Mouse (Mus musculus) liver, embryonic 16.5 days (tissue): ENCODE results near the gene Ifna13. TPM values are rescaled to one million over a fixed set of nuclear protein-coding genes. Genes with fewer than 3 reads are reported as not detected.

Experiments
- ATAC-seq: fragments of 200-750 bp; cut with Nextera tagmentation; 2 replicates; pipeline ENCODE4 v1.8.0; 2017; ENCODE audit warnings: low read depth, mild to moderate bottlenecking, moderate number of reproducible peaks, moderate library complexity
- H3K27ac ChIP-seq: fragments of 300-500 bp; sonication (generic); 2 replicates; pipeline ENCODE4 v1.5.1; 2014; ENCODE audit warnings: mild to moderate bottlenecking, low read length
- H3K27me3 ChIP-seq: fragments of 300-500 bp; sonication (generic); 2 replicates; pipeline ENCODE4 v1.6.1; 2014; ENCODE audit warnings: low read depth, low read length, mixed read lengths; ENCODE audit not compliant: control insufficient read depth, insufficient read depth
- H3K36me3 ChIP-seq: fragments of 300-500 bp; sonication (generic); 2 replicates; pipeline ENCODE4 v1.6.1; 2014; ENCODE audit warnings: mild to moderate bottlenecking; ENCODE audit not compliant: control insufficient read depth, insufficient read depth
- H3K4me1 ChIP-seq: fragments of 300-500 bp; sonication (generic); 2 replicates; pipeline ENCODE4 v1.6.1; 2014; ENCODE audit warnings: low read depth, low read length, mixed read lengths; ENCODE audit not compliant: control insufficient read depth
- H3K4me2 ChIP-seq: fragments of 300-500 bp; sonication (generic); 2 replicates; pipeline ENCODE4 v1.6.1; 2014; ENCODE audit warnings: low read depth, low read length, mixed read lengths
- H3K4me3 ChIP-seq: fragments of 300-500 bp; sonication (generic); 2 replicates; pipeline ENCODE4 v1.5.1; 2014; ENCODE audit warnings: low read depth, mild to moderate bottlenecking, low read length
- H3K9ac ChIP-seq: fragments of 300-500 bp; sonication (generic); 2 replicates; pipeline ENCODE4 v1.6.1; 2014; ENCODE audit warnings: low read depth, low read length
- H3K9me3 ChIP-seq: fragments of 300-500 bp; sonication (generic); replicated peaks from 2 replicates; pipeline ENCODE4 v1.6.1; 2016; ENCODE audit warnings: low read length; ENCODE audit not compliant: control insufficient read depth
- WGBS: fragments of 180-500 bp; shearing (Covaris S2); extraction: QIAGEN DNeasy Blood & Tissue Kit; methylation state at CpG from one replicate; pipeline ENCODE4 v1.1.7; 2014; ENCODE audit not compliant: insufficient replicate concordance; 5-methylcytosine and 5-hydroxymethylcytosine counted together
- polyA plus RNA-seq: library from polyadenylated mRNA; unstranded; fragments of >200 nt; fragmentation: Nextera tagmentation; extraction: Ambion mirVana; gene quantifications from 2 replicates; pipeline ENCODE4 v1.2.1, GENCODE M21; 2015

Ifna13 gene
- polyA plus RNA-seq, 1 experiment from 2014 or later, result not detected

DNA sequence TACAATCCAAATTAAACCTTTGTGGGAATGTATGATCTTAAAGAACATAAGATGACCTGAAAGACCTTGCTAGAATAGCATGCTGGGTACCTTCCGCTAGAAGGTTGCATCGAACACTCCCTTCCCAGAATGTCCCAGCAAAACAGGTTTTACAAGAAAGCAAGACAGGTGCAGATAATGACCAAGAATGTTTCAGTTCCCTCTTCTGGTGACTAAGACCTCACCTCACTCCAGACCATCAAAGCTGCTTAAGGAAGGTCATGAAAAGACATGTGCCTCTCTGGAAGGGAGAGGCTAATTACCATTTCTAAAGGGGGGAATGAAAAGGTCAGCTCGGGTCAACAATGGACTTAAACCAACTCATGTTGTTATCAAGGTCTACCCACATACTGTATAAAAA is 9.4 kb upstream of the Ifna13 start:
- Histone ChIP-seq H3K4me2 (no peak overlapping the region), H3K36me3 (no peaks in the 10 kb centered on the region), H3K9me3 (no peaks in the 10 kb centered on the region), H3K4me3 (no peak overlapping the region), H3K9ac (no peak overlapping the region), H3K4me1 (no peaks in the 10 kb centered on the region), H3K27ac (no peak overlapping the region), H3K27me3 (no peaks in the 10 kb centered on the region)
- no peak for ATAC-seq
- 56% methylated on average over 3 of the region's 3 CpGs for WGBS

DNA sequence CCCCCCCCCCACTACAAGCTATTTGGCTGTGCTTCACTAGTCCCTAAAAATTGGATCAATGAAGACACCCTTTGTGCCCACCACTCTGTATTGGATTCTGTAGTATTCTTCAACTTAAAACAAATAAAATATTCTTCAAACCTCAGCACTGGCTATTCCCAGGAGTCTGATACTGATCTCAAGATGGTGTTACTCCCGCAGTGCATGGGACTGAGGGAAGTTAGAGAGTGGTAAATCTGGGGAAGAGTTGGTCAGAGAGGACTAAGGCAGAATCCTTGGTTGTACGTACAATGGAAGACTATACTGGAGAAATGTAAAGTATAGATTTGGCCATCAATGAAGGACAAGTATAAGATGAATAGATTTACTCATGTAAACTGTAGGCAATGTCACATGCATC is 1.7 kb downstream of the Ifna13 start:
- no peak for ATAC-seq
- H3K9ac ChIP-seq, result no peak overlapping the region
- no peaks in the 10 kb centered on the region for H3K27me3 ChIP-seq
- H3K4me3 ChIP-seq, result no peak overlapping the region
- H3K4me1 ChIP-seq, result no peaks in the 10 kb centered on the region
- 24% methylated on average over 2 of the region's 2 CpGs for WGBS
- H3K27ac ChIP-seq, result no peak overlapping the region
- no peaks in the 10 kb centered on the region for H3K9me3 ChIP-seq
- no peak overlapping the region for H3K4me2 ChIP-seq
- H3K36me3 ChIP-seq, result no peaks in the 10 kb centered on the region

DNA sequence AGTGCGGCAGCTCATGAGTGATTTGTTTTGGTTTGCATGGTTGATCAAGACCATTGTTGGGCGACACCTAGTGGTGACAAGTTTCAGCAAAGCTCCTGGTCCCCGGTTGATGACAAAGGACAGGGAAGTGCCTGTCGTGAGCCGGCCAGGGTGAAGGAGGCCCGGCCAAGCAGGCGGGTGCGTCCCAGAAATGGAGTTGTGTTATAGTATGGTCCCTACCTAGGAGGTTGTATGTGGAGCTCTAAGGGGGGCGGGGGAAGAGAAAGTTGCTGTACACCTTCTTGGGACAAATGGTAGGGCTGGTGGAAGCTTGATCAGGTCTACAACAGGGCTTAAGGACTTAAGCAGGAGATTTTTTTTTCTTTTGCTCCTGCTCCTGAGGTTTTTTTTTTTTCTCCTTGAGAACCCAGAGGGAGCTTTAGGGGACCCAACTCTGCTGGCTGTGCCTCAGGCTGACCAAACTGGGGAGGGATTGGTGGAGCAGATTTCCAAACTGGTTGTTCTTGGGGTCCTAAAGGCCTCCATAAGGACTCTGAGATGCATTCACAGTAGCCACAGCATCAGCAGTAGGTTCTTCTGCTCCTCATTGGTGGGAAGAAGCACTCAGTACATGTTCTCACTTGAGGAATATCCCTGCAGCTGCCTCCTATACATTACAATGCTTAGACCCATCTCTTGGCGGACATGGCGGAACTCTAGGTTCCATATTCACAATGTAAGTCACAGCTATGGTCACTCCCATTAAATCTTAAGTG is 3.0 kb downstream of the Ifna13 start:
- H3K27me3 ChIP-seq, result no peaks in the 10 kb centered on the region
- H3K9me3 ChIP-seq, result no peaks in the 10 kb centered on the region
- no peak overlapping the region for H3K27ac ChIP-seq
- WGBS, result 14% methylated on average over 11 of the region's 11 CpGs
- no peaks in the 10 kb centered on the region for H3K36me3 ChIP-seq
- ATAC-seq, result peak; percentile 86
- H3K4me3 ChIP-seq, result peak overlapping the region; percentile 54
- H3K9ac ChIP-seq, result no peak overlapping the region
- no peaks in the 10 kb centered on the region for H3K4me1 ChIP-seq
- peak overlapping the region; percentile 50 for H3K4me2 ChIP-seq

DNA sequence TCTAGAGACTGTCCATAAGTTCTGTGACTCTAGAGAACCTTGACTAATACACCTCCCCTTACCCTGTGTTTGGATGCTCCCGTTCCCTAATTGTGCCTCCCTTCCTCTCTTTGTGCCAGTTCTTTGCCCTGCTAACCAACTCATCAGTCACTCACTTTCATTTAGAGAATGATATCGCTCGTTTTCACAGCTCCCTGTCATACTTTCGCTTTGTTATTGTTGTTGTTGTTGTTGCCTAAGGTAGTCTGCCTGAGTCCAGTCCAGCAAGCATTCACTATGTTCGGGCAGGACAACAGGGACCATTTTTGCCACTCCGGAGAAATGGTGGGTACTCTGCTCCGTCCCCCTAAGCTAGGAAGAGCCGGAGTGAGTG is 3.6 kb downstream of the Ifna13 start:
- Histone ChIP-seq H3K4me1 (no peaks in the 10 kb centered on the region), H3K27ac (no peak overlapping the region), H3K4me3 (peak overlapping the region; percentile 54), H3K27me3 (no peaks in the 10 kb centered on the region), H3K36me3 (no peaks in the 10 kb centered on the region), H3K4me2 (peak overlapping the region; percentile 50), H3K9ac (no peak overlapping the region), H3K9me3 (no peaks in the 10 kb centered on the region)
- 42% methylated on average over 8 of the region's 8 CpGs for WGBS
- no peak for ATAC-seq

DNA sequence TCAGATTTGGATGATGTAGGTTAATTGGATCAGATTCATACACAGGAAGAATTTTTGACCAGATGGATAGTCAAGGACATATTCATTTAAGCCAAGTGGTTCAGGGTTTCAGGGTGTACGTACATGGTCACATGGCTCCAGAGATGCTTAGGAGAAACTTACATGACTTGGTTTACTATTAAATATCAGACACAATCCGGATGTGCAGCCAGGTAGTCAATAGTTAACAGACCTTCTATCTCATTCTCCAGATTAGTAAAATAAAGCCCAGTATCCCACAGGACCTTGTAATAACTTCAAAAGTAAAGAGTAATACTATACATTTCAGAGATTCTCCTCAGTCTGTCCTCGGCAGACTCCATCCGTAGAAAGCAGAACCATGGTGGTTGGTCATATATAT is 9.9 kb downstream of the Ifna13 start, which contains the start of gene C87499:
TSS of gene C87499 (minus strand) at position 101 of the 400 bp plus-strand sequence.
- Histone ChIP-seq H3K4me1 (no peaks in the 10 kb centered on the region), H3K4me2 (no peak within 1 kb of the TSS), H3K36me3 (no peaks in the 10 kb centered on the region), H3K9me3 (no peaks in the 10 kb centered on the region), H3K27me3 (no peaks in the 10 kb centered on the region), H3K9ac (no peak within 1 kb of the TSS), H3K4me3 (no peak within 1 kb of the TSS), H3K27ac (no peak within 1 kb of the TSS)
- no peak for ATAC-seq
- 73% methylated on average over 4 of the region's 4 CpGs for WGBS

DNA sequence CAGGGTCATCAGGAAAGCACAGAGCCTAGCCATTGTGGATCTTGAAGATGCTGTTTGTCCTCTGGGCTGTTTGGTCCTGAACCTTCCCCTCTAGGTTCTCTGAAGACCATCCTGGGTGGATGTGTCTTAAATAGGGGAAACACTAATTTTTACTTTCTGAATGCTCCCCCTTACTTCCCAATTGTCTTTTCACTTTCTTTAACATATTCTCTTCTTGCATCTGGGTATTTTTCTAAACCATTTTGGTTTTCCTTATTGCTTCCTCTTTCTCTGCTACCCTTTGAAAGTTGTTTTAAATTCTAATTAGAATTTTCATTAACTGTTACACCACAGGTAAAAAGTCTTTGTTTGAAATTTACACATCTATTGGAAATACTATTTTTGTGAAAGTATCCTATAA is 41.0 kb downstream of the Ifna13 start, which contains the start of gene Ifna12:
TSS of gene Ifna12 (minus strand) at position 101 of the 400 bp plus-strand sequence.
- Histone ChIP-seq H3K36me3 (no peaks in the 10 kb centered on the region), H3K27me3 (no peaks in the 10 kb centered on the region), H3K9ac (no peak within 1 kb of the TSS), H3K9me3 (no peaks in the 10 kb centered on the region), H3K4me2 (no peak within 1 kb of the TSS), H3K4me3 (no peak within 1 kb of the TSS), H3K27ac (no peak within 1 kb of the TSS), H3K4me1 (no peaks in the 10 kb centered on the region)
- no peak for ATAC-seq

Other genes starting within 250 kb of the Ifna13 start
- 5.4 and 5.5 TPM in 2 replicates for gene Hacd4, start 205.5 kb downstream of the Ifna13 start, polyA plus RNA-seq
- not detected in 2 replicates for gene Ifnb1, start 121.7 kb downstream of the Ifna13 start, polyA plus RNA-seq
- gene Ifna15, start 86.2 kb downstream of the Ifna13 start, polyA plus RNA-seq, result not detected in 2 replicates
- not detected in 2 replicates for gene Ifna14, start 72.7 kb downstream of the Ifna13 start, polyA plus RNA-seq
- gene Ifna9, start 52.1 kb downstream of the Ifna13 start, polyA plus RNA-seq, result not detected in 2 replicates
- not detected in 2 replicates for gene Ifna12, start 41.1 kb downstream of the Ifna13 start, polyA plus RNA-seq
- gene C87499, start 10.0 kb downstream of the Ifna13 start, polyA plus RNA-seq, result not detected in 2 replicates
- gene Ifna16, start 32.5 kb upstream of the Ifna13 start, polyA plus RNA-seq, result not detected in 2 replicates
- not detected in 2 replicates for gene Ifna2, start 39.5 kb upstream of the Ifna13 start, polyA plus RNA-seq
- not detected in 2 replicates for gene Ifnab, start 46.9 kb upstream of the Ifna13 start, polyA plus RNA-seq
- gene Gm26566, start 77.3 kb upstream of the Ifna13 start, polyA plus RNA-seq, result 0.25 and 0.32 TPM in 2 replicates
- gene Klhl9, start 78.0 kb upstream of the Ifna13 start, polyA plus RNA-seq, result 22.4 and 23.5 TPM in 2 replicates
- not detected in 2 replicates for gene Gm13271, start 110.4 kb upstream of the Ifna13 start, polyA plus RNA-seq
- gene Gm13283, start 115.7 kb upstream of the Ifna13 start, polyA plus RNA-seq, result 0.07 TPM in 1 of 2 replicates, not detected in the other
- gene Gm13290, start 129.4 kb upstream of the Ifna13 start, polyA plus RNA-seq, result 0.11 TPM in 1 of 2 replicates, not detected in the other
- gene Gm13289, start 132.5 kb upstream of the Ifna13 start, polyA plus RNA-seq, result not detected in 2 replicates
- not detected in 2 replicates for gene Gm13272, start 135.4 kb upstream of the Ifna13 start, polyA plus RNA-seq
- not detected in 2 replicates for gene Ifnz, start 137.7 kb upstream of the Ifna13 start, polyA plus RNA-seq
- not detected in 2 replicates for gene Gm13276, start 141.2 kb upstream of the Ifna13 start, polyA plus RNA-seq
- not detected in 2 replicates for gene Gm13277, start 144.2 kb upstream of the Ifna13 start, polyA plus RNA-seq
- not detected in 2 replicates for gene Gm13278, start 147.1 kb upstream of the Ifna13 start, polyA plus RNA-seq
- not detected in 2 replicates for gene Gm13275, start 150.0 kb upstream of the Ifna13 start, polyA plus RNA-seq
- gene Gm13279, start 152.9 kb upstream of the Ifna13 start, polyA plus RNA-seq, result not detected in 2 replicates
- 0.15 and 0.23 TPM in 2 replicates for gene Gm13285, start 155.2 kb upstream of the Ifna13 start, polyA plus RNA-seq
- gene Gm13287, start 158.8 kb upstream of the Ifna13 start, polyA plus RNA-seq, result not detected in 2 replicates
- gene Gm13288, start 161.1 kb upstream of the Ifna13 start, polyA plus RNA-seq, result not detected in 2 replicates
- not detected in 2 replicates for gene Ifna7, start 171.8 kb upstream of the Ifna13 start, polyA plus RNA-seq
- not detected in 2 replicates for gene Ifna11, start 175.5 kb upstream of the Ifna13 start, polyA plus RNA-seq
- not detected in 2 replicates for gene Ifna6, start 183.0 kb upstream of the Ifna13 start, polyA plus RNA-seq
- gene Ifna5, start 191.1 kb upstream of the Ifna13 start, polyA plus RNA-seq, result not detected in 2 replicates
- gene Ifna4, start 197.4 kb upstream of the Ifna13 start, polyA plus RNA-seq, result not detected in 2 replicates
- gene Ifna1, start 205.6 kb upstream of the Ifna13 start, polyA plus RNA-seq, result not detected in 2 replicates
- not detected in 2 replicates for gene Ifne, start 235.7 kb upstream of the Ifna13 start, polyA plus RNA-seq